Mouse (Mus musculus) liver, postnatal 0 days (tissue): ENCODE measurements around the gene F11r. TPM values are rescaled to one million over a fixed set of nuclear protein-coding genes. Genes with fewer than 3 reads are reported as not detected.

Source experiments
- ATAC-seq: fragments of 200-750 bp; cut with Nextera tagmentation; 2 replicates; pipeline ENCODE4 v1.8.0; 2017; ENCODE audit warnings: mild to moderate bottlenecking, moderate library complexity
- DNase-seq: peaks from one replicate; pipeline ENCODE4 v3.0.0-alpha.2; 2016
- H3K27ac ChIP-seq: fragments of 300-500 bp; sonication (generic); 2 replicates; pipeline ENCODE4 v1.5.1; 2014; ENCODE audit warnings: antibody characterized with exemption, moderate library complexity, mild to moderate bottlenecking, low read depth
- H3K27me3 ChIP-seq: fragments of 300-500 bp; sonication (generic); 2 replicates; pipeline ENCODE4 v1.6.1; 2014; ENCODE audit warnings: low read length, control low read depth, mixed read lengths; ENCODE audit not compliant: insufficient read depth
- H3K36me3 ChIP-seq: fragments of 300-500 bp; sonication (generic); replicated peaks from 2 replicates; pipeline ENCODE4 v1.6.1; 2014; ENCODE audit warnings: mild to moderate bottlenecking, control low read depth, low read length, moderate library complexity, mixed read lengths; ENCODE audit not compliant: insufficient read depth
- H3K4me1 ChIP-seq: fragments of 300-500 bp; sonication (generic); 2 replicates; pipeline ENCODE4 v1.6.1; 2014; ENCODE audit warnings: antibody characterized with exemption, mild to moderate bottlenecking, control low read depth; ENCODE audit not compliant: insufficient read depth
- H3K4me2 ChIP-seq: fragments of 300-500 bp; sonication (generic); 2 replicates; pipeline ENCODE4 v1.6.1; 2014; ENCODE audit warnings: low read depth, mild to moderate bottlenecking, low read length, moderate library complexity, mixed read lengths
- H3K4me3 ChIP-seq: fragments of 300-500 bp; sonication (generic); 2 replicates; pipeline ENCODE4 v1.5.1; 2014; ENCODE audit warnings: low read depth, low read length
- H3K9ac ChIP-seq: fragments of 300-500 bp; sonication (generic); replicated peaks from 2 replicates; pipeline ENCODE4 v1.6.1; 2014; ENCODE audit warnings: mild to moderate bottlenecking, moderate library complexity
- H3K9me3 ChIP-seq: fragments of 300-500 bp; sonication (generic); 2 replicates; pipeline ENCODE4 v1.6.1; 2016; ENCODE audit warnings: mild to moderate bottlenecking, control low read depth, low read length, mixed read lengths
- CTCF ChIP-seq: sonication (generic); IDR thresholded peaks from 2 replicates; pipeline ENCODE4 v1.5.1; 2016; ENCODE audit warnings: antibody characterized with exemption, low read depth
- EP300 ChIP-seq: IDR thresholded peaks from 2 replicates; pipeline ENCODE4 v1.6.1; 2016; ENCODE audit warnings: antibody characterized with exemption, low read depth, mild to moderate bottlenecking
- WGBS: fragments of 180-500 bp; shearing (Covaris S2); extraction: QIAGEN DNeasy Blood & Tissue Kit; methylation state at CpG from one replicate; pipeline ENCODE4 v1.1.7; 2014; ENCODE audit not compliant: insufficient replicate concordance; 5-methylcytosine and 5-hydroxymethylcytosine counted together
- polyA plus RNA-seq: library from polyadenylated mRNA; unstranded; fragments of >200 nt; fragmentation: Nextera tagmentation; extraction: Ambion mirVana; gene quantifications from 2 replicates; pipeline ENCODE4 v1.2.1, GENCODE M21; 2015

Gene F11r
- polyA plus RNA-seq, 1 experiment from 2014 or later, result 57.9 TPM

GRCm38 (mm10) chr1:171432158-171432557, 5.2 kb upstream of the F11r start:
- Histone ChIP-seq H3K4me3 (no peak overlapping the region), H3K27ac (no peak overlapping the region), H3K36me3 (no peaks in the 10 kb centered on the region), H3K4me1 (peaks cover 6% of the 10 kb centered on the region), H3K27me3 (no peaks in the 10 kb centered on the region), H3K9ac (no peak overlapping the region), H3K4me2 (no peak overlapping the region), H3K9me3 (no peaks in the 10 kb centered on the region)
- ATAC-seq, result no peak
- TF ChIP-seq EP300, result no peak
- no peak for TF ChIP-seq CTCF
- 65% methylated on average over 5 of the region's 5 CpGs for WGBS
- no peak for DNase-seq

- no peak overlapping the region for H3K9ac ChIP-seq
- no peak overlapping the region for H3K4me3 ChIP-seq
- H3K4me1 ChIP-seq, result peaks cover 13% of the 10 kb centered on the region
- TF ChIP-seq CTCF (no peak), EP300 (no peak)
- no peaks in the 10 kb centered on the region for H3K36me3 ChIP-seq
- H3K4me2 ChIP-seq, result no peak overlapping the region
- H3K27me3 ChIP-seq, result no peaks in the 10 kb centered on the region
- no peaks in the 10 kb centered on the region for H3K9me3 ChIP-seq
- no peak overlapping the region for H3K27ac ChIP-seq
- WGBS, result 53% methylated on average over 7 of the region's 7 CpGs
- DNase-seq (no peak), ATAC-seq (no peak)
Observed at GRCm38 (mm10) chr1:171435288-171435814, 2.0 kb upstream of the F11r start.

DNA sequence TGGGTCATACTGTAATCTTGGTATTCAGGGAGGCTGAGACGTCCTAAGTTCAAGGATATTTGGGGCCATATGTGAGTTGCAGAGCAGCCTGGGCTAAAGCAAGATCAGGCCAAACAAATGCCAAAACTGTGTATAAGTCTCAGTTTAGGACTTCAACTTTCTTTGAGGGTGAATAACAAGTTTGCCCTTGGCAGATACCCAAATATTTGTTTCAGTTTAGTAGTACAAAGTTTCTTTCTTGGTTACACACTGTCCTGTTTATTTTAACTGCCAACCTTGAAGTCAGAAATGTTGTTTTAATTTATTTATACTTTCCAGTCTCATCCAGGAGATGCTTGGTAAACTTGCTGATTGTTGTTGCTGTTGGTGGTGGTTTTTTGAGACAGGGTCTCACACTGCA, 1.4 kb upstream of the F11r start:
- DNase-seq, result no peak
- WGBS, result 69% methylated on average over 1 of the region's 1 CpGs
- TF ChIP-seq CTCF (no peak), EP300 (no peak)

DNA sequence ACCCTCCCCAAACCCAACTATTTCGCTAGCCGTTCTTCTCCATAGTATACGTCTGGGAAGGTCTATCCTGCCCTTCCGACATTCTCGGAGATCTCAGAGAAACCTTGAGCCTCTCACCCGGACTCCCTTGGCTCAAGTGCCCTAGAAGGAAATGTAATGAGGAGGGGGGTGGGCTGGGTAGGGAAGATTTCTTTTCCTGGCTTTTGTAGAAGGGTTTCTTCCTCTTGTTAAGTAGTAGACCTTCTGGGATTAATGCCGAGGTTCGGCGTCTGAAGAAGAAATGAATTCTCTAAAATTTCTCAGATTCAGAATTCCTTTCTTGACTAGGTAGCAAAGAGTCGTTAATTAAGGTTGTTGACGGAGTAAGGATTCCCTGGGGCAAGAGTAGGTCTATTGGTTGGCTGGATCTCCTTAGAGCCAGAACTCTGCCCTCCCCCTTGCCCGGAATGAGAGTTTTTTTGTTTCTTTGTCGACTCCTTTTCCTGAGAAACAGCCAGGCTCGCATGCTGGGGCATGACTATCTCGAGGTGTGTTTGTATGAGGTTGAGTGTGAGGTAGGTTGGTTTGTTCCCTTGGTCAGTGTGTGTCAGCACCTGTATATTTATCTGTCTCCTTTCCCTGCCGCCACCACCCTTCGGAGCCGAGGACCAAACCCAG, 807 bp downstream of the F11r start:
- Histone ChIP-seq H3K4me3 (peak overlapping the region; percentile 51), H3K4me1 (peaks cover 27% of the 10 kb centered on the region), H3K9me3 (no peaks in the 10 kb centered on the region), H3K9ac (peak overlapping the region; percentile 62), H3K27ac (peak overlapping the region; percentile 86), H3K4me2 (peak overlapping the region; percentile 73), H3K36me3 (no peaks in the 10 kb centered on the region), H3K27me3 (no peaks in the 10 kb centered on the region)
- WGBS, result 5% methylated on average over 18 of the region's 18 CpGs
- DNase-seq (no peak), ATAC-seq (no peak)
- TF ChIP-seq CTCF, result no peak

More for the DNA sequence above, 1.4 kb upstream of the F11r start:
- H3K9me3 ChIP-seq, result no peaks in the 10 kb centered on the region
- H3K4me3 ChIP-seq, result no peak overlapping the region
- H3K4me1 ChIP-seq, result peaks cover 15% of the 10 kb centered on the region
- H3K27me3 ChIP-seq, result no peaks in the 10 kb centered on the region
- H3K4me2 ChIP-seq, result no peak overlapping the region
- peak overlapping the region; percentile 68 for H3K27ac ChIP-seq
- H3K36me3 ChIP-seq, result no peaks in the 10 kb centered on the region
- no peak for ATAC-seq
- H3K9ac ChIP-seq, result no peak overlapping the region

DNA sequence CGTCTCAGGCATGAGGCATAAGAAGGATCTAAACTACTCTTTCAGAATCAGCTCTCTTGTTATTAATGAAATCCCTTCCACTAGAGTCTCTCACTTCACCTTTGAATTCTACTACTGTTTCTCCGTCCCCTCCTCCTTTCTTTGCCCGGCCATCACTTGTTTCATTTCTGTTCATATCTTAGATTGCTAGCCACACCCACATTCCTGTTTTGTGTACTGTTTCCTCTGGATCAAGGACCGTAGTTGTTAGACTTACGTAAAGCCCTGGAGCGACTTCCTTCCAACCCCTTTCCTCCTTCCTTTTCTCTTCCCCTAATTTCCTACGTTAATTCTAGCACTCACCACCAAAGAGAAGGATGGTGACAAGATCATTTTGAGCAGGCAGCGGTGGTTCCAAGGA, 1.7 kb downstream of the F11r start:
- Histone ChIP-seq H3K4me2 (peak overlapping the region; percentile 73), H3K9ac (peak overlapping the region; percentile 62), H3K4me1 (peaks cover 27% of the 10 kb centered on the region), H3K27ac (peak overlapping the region; percentile 86), H3K4me3 (peak overlapping the region; percentile 51), H3K27me3 (no peaks in the 10 kb centered on the region), H3K36me3 (no peaks in the 10 kb centered on the region), H3K9me3 (no peaks in the 10 kb centered on the region)
- DNase-seq (no peak), ATAC-seq (no peak)
- TF ChIP-seq EP300 (no peak), CTCF (no peak)
- WGBS, result 17% methylated on average over 8 of the region's 8 CpGs

DNA sequence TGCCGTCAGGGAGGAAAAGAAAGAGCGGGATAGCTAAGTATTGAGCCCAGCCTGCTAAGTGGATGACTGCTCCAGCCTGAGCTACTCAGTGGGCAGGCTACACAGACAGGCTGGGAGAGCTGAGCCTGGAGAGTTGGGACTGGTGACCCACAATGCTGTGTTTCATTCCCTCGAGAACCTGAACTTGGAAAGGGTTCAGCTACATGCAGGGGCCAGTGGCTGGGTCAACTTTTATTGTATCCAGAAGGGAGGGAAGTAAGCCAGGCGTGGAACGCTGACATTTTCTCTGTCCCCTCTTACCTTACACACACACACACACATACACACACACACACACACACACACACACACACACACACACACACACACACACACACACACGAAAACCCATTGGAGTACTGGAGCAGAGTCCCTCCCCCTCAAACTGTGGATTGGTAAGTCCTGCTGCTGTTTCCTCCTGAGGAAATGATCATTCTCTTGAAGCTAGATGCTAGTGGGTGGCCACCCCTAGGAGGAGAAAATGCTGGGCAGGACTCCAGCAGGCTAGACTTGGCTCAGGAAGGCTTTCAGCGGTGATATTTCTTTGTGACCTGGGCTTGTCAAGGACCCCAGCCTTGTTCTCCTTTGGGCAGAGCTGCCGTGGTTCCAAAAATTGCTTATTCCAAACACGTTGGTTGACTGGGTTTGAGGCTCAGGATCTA, 2.8 kb downstream of the F11r start:
- peak overlapping the region; percentile 51 for H3K4me3 ChIP-seq
- ATAC-seq (no peak), DNase-seq (peak; percentile 27)
- H3K27me3 ChIP-seq, result no peaks in the 10 kb centered on the region
- peaks cover 27% of the 10 kb centered on the region for H3K4me1 ChIP-seq
- H3K9ac ChIP-seq, result peak overlapping the region; percentile 62; the same call in 1 of the 2 replicates
- TF ChIP-seq EP300, result no peak
- 0 out of 2 replicates have a peak, but pooled peaks have one; percentile 8 for TF ChIP-seq CTCF
- peak overlapping the region; percentile 86 for H3K27ac ChIP-seq
- H3K36me3 ChIP-seq, result no peaks in the 10 kb centered on the region
- H3K4me2 ChIP-seq, result peak overlapping the region; percentile 73
- WGBS, result 12% methylated on average over 8 of the region's 9 CpGs
- H3K9me3 ChIP-seq, result no peaks in the 10 kb centered on the region
